Mouse (Mus musculus): ENCODE results near the gene Ckm. TPM values are rescaled to one million over a fixed set of nuclear protein-coding genes. Genes with fewer than 3 reads are reported as not detected.

The Ckm gene
- polyA plus RNA-seq, 1 experiment from 2014 or later = 5.3 TPM

DNA sequence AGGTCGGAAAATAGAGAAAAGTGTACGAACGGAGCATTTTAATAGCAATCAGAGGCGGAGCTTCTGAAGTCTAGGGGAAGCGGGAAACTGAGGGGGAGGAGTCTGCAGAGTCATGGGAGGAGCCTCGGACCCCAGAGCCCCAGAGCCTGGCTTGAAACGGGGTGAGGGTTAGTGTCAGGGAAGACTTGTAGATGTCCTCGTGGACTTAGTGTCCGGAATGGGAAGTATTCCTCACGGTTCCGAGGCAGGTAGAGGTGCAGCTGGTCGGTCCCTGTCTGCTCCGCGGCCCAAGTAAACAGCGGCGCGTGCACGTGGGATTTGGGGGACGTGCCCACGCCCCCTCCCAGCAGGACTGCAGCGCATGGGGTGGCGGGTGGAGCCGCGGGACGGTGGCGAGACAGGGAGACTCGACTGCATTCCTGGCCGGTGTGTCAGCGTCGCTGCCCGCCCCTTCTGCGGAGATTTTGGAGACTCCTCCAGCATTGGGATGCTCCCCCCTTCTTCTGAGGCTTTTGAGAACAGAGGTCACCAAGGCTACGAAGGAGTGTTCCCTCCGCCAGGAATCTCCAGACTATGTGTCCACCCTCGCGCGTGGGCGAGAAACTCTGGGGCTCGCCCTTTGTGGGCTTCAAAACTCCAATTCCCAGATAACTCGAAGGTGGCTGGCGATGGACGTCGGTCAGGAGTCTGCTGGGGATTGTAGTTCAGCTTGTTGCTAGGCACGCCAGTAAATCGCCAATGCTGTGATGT is 44.5 kb upstream of the Ckm start:
- H3K27me3 ChIP-seq (ENCODE audit: insufficient read depth, low read length) = no peaks in the 10 kb centered on the region
- H3K27ac ChIP-seq (ENCODE audit: low read depth) = peak overlapping the region; percentile 67
- H3K36me3 ChIP-seq (replicated peaks; ENCODE audit: insufficient read depth, low read length) = peaks cover 11% of the 10 kb centered on the region
- H3K4me1 ChIP-seq (ENCODE audit: insufficient read depth) = peaks cover 46% of the 10 kb centered on the region
- no peaks in the 10 kb centered on the region for H3K9me3 ChIP-seq (ENCODE audit: low read length)
- H3K9ac ChIP-seq (replicated peaks) = peak overlapping the region; percentile 63
- peak overlapping the region; percentile 65 for H3K4me3 ChIP-seq (ENCODE audit: low read depth, low read length)
- TF ChIP-seq EP300 (IDR thresholded peaks at IDR 0.05; ENCODE audit: low read depth) = no peak
- peak; percentile 59 for ATAC-seq
- H3K4me2 ChIP-seq (ENCODE audit: low read depth, low read length) = peak overlapping the region; percentile 99
- under 1% methylated on average over 45 of the region's 45 CpGs for WGBS (ENCODE audit: insufficient replicate concordance)
- peak; percentile 79 for DNase-seq

DNA sequence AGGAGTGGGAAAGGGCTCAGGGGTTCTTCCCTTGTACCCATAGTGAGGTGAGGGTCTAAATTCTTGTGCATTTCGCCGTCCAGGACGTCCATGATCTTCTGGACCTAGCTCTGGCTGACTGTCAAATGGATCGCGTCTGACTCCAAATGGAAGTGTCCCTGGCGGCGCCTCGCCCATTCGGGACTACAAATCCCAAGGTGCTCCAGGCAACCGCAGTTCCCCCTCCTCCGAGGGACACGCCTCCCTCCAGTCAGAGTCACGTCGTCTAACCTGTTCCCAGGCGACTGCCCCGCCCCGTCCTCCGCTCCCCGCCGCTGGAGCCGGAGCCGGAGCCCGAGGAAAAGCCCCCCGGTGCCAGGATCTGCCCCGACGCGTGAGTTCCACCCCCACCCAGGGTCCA is 43.6 kb upstream of the Ckm start:
- ATAC-seq (peak; percentile 82), DNase-seq (peak; percentile 92)
- no peak for TF ChIP-seq EP300 (IDR thresholded peaks at IDR 0.05; ENCODE audit: low read depth)
- TF ChIP-seq CTCF (IDR thresholded peaks at IDR 0.05; ENCODE audit: low read depth) = no peak
- H3K9ac ChIP-seq (replicated peaks) = peak overlapping the region; percentile 63
- peak overlapping the region; percentile 39; the same call in 1 of the 2 replicates for H3K27ac ChIP-seq (ENCODE audit: low read depth)
- no peaks in the 10 kb centered on the region for H3K9me3 ChIP-seq (ENCODE audit: low read length)
- no peaks in the 10 kb centered on the region for H3K27me3 ChIP-seq (ENCODE audit: insufficient read depth, low read length)
- H3K4me2 ChIP-seq (ENCODE audit: low read depth, low read length) = peak overlapping the region; percentile 99
- H3K4me1 ChIP-seq (ENCODE audit: insufficient read depth) = peaks cover 46% of the 10 kb centered on the region
- peak overlapping the region; percentile 65 for H3K4me3 ChIP-seq (ENCODE audit: low read depth, low read length)
- WGBS (ENCODE audit: insufficient replicate concordance) = under 1% methylated on average over 27 of the region's 27 CpGs
- H3K36me3 ChIP-seq (replicated peaks; ENCODE audit: insufficient read depth, low read length) = peaks cover 9% of the 10 kb centered on the region; the same call in 1 of the 2 replicates

DNA sequence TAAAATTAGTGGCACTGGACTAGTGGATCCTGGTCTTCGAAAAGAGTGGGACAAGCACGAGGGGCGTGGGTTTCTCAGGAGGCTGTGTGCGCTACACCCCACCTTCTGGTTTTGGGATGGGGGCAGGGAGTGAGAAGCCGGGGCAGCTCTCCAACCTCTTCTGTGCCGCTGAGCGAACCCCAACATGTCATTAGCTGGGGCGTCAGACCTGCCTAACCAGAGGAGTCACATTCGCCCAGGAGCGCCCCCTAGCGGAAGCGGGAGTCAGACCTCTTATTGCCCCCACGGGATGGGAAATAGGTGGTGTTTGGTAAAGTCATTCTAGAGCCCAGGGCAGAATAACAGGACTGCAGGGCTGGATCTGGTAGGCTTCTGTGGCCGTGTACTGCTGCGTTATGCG is 42.9 kb upstream of the Ckm start:
- H3K27ac ChIP-seq (ENCODE audit: low read depth) = no peak overlapping the region
- ATAC-seq = no peak

DNA sequence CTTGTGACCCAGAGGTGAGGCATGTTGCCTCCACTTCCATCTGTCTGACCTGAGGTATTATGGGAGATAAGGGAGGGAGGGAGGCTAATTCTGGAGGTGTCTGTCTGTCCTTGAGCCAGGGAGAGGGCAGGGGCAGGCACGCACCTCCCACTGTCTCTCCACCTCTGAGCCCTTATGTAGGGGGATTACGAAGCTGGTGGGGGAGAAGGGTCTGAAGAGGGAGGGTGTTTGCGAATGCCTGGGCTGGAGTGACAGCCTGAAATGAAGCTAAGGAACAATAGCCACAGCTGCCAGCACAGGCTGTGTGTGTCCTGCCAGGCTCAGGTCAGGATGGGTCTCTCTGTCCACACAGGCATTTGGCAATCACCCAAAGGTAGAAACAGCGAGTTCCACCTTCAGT is 42.3 kb upstream of the Ckm start:
- ATAC-seq (no peak), DNase-seq (no peak)

More for the DNA sequence above, 42.9 kb upstream of the Ckm start:
- H3K4me1 ChIP-seq (ENCODE audit: insufficient read depth) = peaks cover 46% of the 10 kb centered on the region
- TF ChIP-seq CTCF (IDR thresholded peaks at IDR 0.05; ENCODE audit: low read depth) (peak; percentile 92), EP300 (IDR thresholded peaks at IDR 0.05; ENCODE audit: low read depth) (no peak)
- peak overlapping the region; percentile 99 for H3K4me2 ChIP-seq (ENCODE audit: low read depth, low read length)
- 10% methylated on average over 16 of the region's 16 CpGs for WGBS (ENCODE audit: insufficient replicate concordance)
- H3K27me3 ChIP-seq (ENCODE audit: insufficient read depth, low read length) = no peaks in the 10 kb centered on the region
- DNase-seq = peak; percentile 91
- H3K9me3 ChIP-seq (ENCODE audit: low read length) = no peaks in the 10 kb centered on the region
- H3K9ac ChIP-seq (replicated peaks) = peak overlapping the region; percentile 50; the same call in 1 of the 2 replicates
- peaks cover 6% of the 10 kb centered on the region; the same call in 1 of the 2 replicates for H3K36me3 ChIP-seq (replicated peaks; ENCODE audit: insufficient read depth, low read length)
- peak overlapping the region; percentile 65 for H3K4me3 ChIP-seq (ENCODE audit: low read depth, low read length)

DNA sequence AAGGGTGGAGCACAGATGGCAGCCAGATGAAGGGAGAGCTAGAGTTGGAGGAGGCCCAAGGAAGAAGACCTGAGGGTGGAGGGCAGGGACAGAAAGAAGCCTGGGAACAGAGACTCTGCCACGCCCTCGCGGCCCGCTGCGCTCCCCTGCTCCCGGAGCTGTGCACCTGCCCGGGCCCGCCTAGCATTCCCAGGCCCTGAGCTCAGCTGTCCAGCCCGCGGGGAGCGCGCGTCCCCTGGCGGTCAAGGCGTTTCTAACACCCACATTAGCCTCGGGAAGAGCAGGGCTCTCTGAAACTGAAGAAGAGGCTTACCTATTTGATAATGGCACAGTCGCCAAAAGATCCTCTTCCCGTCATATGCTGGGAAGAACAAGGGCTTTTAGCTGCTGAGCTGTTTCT is 40.7 kb upstream of the Ckm start:
- Histone ChIP-seq H3K9me3 (ENCODE audit: low read length) (no peaks in the 10 kb centered on the region), H3K4me3 (ENCODE audit: low read depth, low read length) (no peak overlapping the region), H3K4me2 (ENCODE audit: low read depth, low read length) (no peak overlapping the region), H3K4me1 (ENCODE audit: insufficient read depth) (peaks cover 32% of the 10 kb centered on the region), H3K9ac (replicated peaks) (no peak overlapping the region), H3K27ac (ENCODE audit: low read depth) (no peak overlapping the region), H3K27me3 (ENCODE audit: insufficient read depth, low read length) (peaks cover 2% of the 10 kb centered on the region; the same call in 1 of the 2 replicates), H3K36me3 (replicated peaks; ENCODE audit: insufficient read depth, low read length) (no peaks in the 10 kb centered on the region)
- TF ChIP-seq EP300 (IDR thresholded peaks at IDR 0.05; ENCODE audit: low read depth) = no peak
- TF ChIP-seq CTCF (IDR thresholded peaks at IDR 0.05; ENCODE audit: low read depth) = peak; percentile 94
- WGBS (ENCODE audit: insufficient replicate concordance) = 7% methylated on average over 18 of the region's 18 CpGs
- no peak for ATAC-seq
- peak; percentile 84 for DNase-seq

More for the DNA sequence above, 42.3 kb upstream of the Ckm start:
- H3K27ac ChIP-seq (ENCODE audit: low read depth) = no peak overlapping the region
- no peaks in the 10 kb centered on the region for H3K9me3 ChIP-seq (ENCODE audit: low read length)
- no peaks in the 10 kb centered on the region for H3K27me3 ChIP-seq (ENCODE audit: insufficient read depth, low read length)
- no peak for TF ChIP-seq CTCF (IDR thresholded peaks at IDR 0.05; ENCODE audit: low read depth)
- no peak overlapping the region for H3K9ac ChIP-seq (replicated peaks)
- H3K4me2 ChIP-seq (ENCODE audit: low read depth, low read length) = no peak overlapping the region
- no peak overlapping the region for H3K4me3 ChIP-seq (ENCODE audit: low read depth, low read length)
- peaks cover 4% of the 10 kb centered on the region; the same call in 1 of the 2 replicates for H3K36me3 ChIP-seq (replicated peaks; ENCODE audit: insufficient read depth, low read length)
- peaks cover 46% of the 10 kb centered on the region for H3K4me1 ChIP-seq (ENCODE audit: insufficient read depth)
- 60% methylated on average over 4 of the region's 4 CpGs for WGBS (ENCODE audit: insufficient replicate concordance)

DNA sequence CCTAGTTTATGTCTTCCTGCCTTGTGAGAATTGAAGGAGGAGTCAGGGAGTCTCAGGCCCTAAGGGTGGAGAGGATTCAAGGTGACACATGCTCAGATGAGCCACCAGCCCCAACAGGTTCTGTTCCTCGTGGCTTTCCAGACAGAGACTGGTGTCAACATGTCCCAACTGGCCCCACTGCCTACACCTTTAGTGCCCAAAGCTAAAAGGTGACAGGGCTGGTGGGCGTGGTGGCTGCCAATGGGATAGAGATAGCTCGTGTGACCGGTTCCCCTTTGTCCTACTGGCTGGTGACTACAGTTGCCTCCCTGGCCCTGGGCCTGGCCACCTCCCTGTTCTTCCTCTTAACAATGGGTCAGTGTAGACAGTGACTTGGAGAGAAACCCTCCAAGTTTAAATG is 39.2 kb upstream of the Ckm start:
- Histone ChIP-seq H3K9ac (replicated peaks) (no peak overlapping the region), H3K36me3 (replicated peaks; ENCODE audit: insufficient read depth, low read length) (no peaks in the 10 kb centered on the region), H3K27me3 (ENCODE audit: insufficient read depth, low read length) (peaks cover 3% of the 10 kb centered on the region; the same call in 1 of the 2 replicates), H3K9me3 (ENCODE audit: low read length) (no peaks in the 10 kb centered on the region), H3K4me1 (ENCODE audit: insufficient read depth) (peaks cover 28% of the 10 kb centered on the region), H3K4me2 (ENCODE audit: low read depth, low read length) (no peak overlapping the region), H3K27ac (ENCODE audit: low read depth) (no peak overlapping the region), H3K4me3 (ENCODE audit: low read depth, low read length) (no peak overlapping the region)
- TF ChIP-seq CTCF (IDR thresholded peaks at IDR 0.05; ENCODE audit: low read depth) (no peak), EP300 (IDR thresholded peaks at IDR 0.05; ENCODE audit: low read depth) (no peak)
- WGBS (ENCODE audit: insufficient replicate concordance) = 74% methylated on average over 4 of the region's 4 CpGs
- ATAC-seq = no peak
- no peak for DNase-seq

Data from liver, postnatal 0 days (tissue).